Mouse (Mus musculus) mouse trophoblast stem cell (cell line): Measurements from ENCODE around the gene Ssbp3.

Experiments used
- in situ Hi-C, 2 experiments: fragments of 300-500 bp; cut with MseI, MboI; formaldehyde crosslinking; loops; 2 replicates in 1 of 2; 3 replicates in 1 of 2; pipeline ENCODE4 v1.15.1; 2025

The Ssbp3 gene

DNA sequence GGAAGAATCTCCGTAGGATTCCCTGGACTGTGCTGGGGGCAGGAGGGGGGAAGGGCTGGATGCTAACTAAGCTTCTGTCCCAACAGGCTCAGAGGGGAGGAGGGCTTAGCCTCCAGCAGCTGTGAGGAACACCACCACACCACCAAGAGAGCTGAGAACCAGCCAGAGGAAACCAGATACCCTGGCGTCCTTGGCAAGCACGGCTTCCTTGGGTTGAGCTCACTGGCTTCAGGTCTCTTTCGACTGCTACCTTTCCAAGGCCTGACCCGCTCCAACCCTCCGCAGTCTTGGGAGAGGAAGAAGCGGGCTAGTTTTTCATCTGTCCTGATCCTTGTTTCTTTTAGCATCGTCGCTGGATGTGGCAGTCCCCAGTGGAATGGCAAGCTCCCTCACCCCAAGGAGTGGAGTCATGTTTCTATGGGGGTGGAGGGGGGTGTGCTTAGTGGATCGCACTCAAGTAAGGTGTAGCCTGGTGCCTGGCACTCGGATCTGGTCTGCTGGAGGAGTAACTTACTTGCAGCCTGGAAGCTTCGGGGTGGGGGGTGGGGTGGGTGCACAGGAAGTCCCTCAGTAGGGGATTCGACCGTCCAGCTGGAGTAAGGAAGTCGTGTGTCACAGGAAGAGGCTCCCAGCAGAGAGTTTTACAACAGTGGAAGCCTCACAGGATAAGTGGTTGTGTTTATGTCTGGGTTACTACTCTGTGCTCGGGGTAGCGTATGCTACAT lies 2.6 kb upstream of the Ssbp3 start:
- in situ Hi-C loops, result loop anchor here in 1 of 2 experiments (5.0 kb wide), 1 partner anchor 71 kb away; no protein-coding TSS in a partner anchor

DNA sequence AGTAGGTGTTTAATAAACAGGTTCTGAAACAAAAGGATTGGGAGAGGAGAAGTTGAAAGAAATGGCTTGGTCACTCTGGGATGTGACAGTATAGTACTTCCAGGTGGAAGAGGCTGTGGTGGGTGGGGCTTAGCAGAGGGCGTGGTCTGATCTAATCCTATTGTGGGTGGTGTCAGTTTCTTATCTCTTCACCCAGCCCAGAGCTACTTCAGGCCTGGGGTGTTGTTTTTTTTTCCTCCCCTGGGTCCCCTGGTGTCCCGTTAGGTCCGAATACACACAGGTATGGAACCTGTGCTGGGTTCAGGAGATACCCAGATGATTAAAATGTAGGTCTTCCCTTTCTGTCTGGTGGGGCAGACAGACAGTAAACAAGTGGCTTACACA lies 2.1 kb upstream of the Ssbp3 start:
- in situ Hi-C loops, result loop anchor here in 1 of 2 experiments (5.0 kb wide), 1 partner anchor 71 kb away; no protein-coding TSS in a partner anchor

- in situ Hi-C loops, result loop anchor here in 1 of 2 experiments (5.0 kb wide), 1 partner anchor 72 kb away; no protein-coding TSS in a partner anchor
Measured at GRCm38 (mm10) chr4:106908950-106909751, 1.4 kb upstream of the Ssbp3 start.

DNA sequence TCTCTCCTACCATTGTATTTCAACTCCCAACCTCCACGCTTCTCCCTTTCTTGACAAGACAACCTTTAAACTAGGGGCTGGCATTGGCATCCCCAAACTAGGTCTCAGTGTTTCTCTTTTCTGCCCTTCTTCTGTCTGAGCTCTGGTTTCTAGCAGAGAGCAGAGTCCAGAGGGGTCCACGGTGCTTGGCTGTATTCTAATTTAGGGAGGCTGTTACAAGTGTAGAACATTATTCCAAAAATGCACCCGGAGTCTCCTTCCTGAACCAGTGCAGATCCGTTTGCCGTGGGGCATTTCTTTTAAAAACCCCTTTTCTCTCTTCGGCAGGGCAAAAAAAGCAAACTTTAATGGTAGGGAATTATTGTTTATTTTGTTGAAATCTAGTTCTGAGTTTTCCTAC lies 704 bp upstream of the Ssbp3 start:
- in situ Hi-C loops, result loop anchor here in 1 of 2 experiments (5.0 kb wide), 1 partner anchor 72 kb away; no protein-coding TSS in a partner anchor

- in situ Hi-C loops, result no loop called here
Measured at GRCm38 (mm10) chr4:106911246-106911801, 823 bp downstream of the Ssbp3 start.

- in situ Hi-C loops, result no loop called here
Measured at GRCm38 (mm10) chr4:106911951-106912688, 1.6 kb downstream of the Ssbp3 start.

GRCm38 (mm10) chr4:106912689-106913041 lies 2.2 kb downstream of the Ssbp3 start:
- in situ Hi-C loops, result no loop called here

GRCm38 (mm10) chr4:106913411-106914049 lies 3.0 kb downstream of the Ssbp3 start:
- in situ Hi-C loops, result no loop called here

GRCm38 (mm10) chr4:106915265-106915664 lies 4.8 kb downstream of the Ssbp3 start:
- in situ Hi-C loops, result no loop called here

DNA sequence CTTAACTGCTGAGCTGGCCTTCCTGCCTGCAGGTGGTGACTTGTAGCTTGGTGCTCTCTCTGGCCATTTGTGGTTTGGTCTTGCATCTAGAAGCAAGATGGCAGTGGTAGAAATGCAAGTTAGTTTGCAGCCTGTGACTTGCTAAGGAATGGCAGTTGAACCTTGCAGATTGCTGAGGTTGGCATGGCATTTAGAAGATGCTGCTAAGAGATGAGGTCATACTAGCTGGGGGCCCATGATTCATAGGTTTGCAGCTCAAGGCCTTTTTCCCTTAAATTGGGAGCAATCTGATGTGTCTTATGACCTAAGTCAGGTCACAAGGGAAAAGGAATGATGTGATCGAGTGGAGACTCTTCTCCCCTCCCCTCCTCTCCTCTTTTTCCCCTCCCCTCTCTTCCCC lies 7.8 kb downstream of the Ssbp3 start:
- in situ Hi-C loops, result no loop called here

DNA sequence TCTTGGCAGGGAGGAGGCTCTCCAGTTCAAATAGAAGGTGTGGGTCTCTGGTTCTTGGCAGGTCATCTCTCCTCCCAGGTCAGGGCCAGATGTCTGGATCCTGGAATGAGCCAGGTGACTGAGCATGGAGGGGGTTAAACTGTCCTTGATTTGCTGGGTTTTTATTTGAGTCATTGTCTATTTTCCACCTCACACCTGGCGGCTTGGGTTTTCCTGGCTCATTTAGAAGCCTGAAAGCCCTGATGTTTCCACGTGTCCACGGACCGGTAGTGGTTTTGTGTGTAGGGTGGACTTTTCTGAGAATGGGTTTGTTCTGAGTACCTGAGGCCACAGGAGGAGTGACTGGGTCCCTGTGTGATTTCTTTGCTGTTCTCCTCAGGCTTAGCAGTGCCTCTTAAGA lies 9.6 kb downstream of the Ssbp3 start:
- in situ Hi-C loops, result no loop called here

DNA sequence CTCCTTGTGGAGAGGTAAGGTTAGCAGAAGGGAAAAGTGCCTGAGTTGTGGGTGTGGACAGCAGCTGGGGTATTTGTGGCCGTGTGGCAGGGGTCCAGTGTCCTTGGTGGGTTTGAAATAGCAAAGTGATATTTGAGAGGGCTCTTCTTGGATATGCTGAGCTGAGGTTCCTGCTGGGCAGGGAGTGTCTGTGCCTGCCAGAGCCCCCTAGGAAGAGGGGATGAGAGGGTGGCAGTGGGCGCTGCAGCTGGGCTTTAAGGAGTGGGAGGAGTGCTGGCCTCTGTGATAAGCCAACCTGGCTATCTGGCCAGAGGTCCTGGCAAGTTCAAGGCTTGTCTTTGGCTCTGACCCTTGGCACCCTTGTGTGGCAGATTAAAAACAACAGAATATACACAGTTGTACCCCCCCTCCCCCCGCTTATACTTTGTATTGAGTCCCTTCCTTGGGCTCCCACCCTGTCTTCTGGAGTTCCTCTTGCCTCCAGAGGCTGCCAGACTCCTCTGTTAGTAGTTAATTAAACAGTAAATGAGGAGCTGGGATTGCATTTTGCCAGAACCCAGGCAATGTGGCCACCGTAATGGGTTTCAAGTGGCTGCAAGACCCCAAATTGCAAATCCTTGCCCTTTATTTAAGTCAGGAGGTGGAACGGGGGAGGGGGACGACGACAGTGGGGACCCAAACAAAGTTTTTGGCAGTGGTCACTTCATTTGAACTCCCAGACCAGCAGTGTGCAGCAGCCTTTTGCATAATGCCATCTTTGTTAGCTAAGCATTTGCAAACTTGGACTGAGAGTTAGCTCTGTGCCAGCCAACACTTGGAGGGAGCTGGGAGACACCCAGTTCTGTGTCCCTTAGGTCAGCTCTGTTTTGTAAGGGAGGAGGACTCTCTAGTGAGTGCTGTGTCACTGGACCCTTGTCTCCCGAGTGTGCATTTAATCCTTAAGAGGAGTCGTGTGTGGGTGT lies 11.2 kb downstream of the Ssbp3 start:
- in situ Hi-C loops, result no loop called here

- in situ Hi-C loops, result no loop called here
Measured at GRCm38 (mm10) chr4:106922919-106923318, 12.4 kb downstream of the Ssbp3 start.

GRCm38 (mm10) chr4:106924175-106924574 lies 13.7 kb downstream of the Ssbp3 start:
- in situ Hi-C loops, result no loop called here

DNA sequence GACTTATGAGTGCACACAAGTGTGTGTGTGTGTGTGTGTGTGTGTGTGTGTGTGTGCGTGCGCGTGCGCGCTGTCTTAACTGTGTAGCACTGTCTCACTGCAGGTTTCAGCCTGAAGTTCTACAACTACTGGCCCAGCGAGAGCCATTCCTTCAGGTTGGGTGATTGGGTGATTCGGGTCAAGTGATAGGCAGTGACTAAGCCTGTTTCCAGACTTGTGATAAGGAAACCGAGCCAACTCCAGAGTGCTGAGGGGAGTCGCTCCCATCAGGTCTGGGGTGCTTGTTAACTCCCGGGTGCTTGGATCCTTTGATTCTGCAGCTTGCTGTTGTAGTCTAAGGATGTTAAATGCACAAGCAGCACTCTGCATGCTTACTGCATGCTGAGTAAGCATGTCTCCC lies 14.4 kb downstream of the Ssbp3 start:
- in situ Hi-C loops, result loop anchor here in 1 of 2 experiments (5.0 kb wide), 1 partner anchor 67 kb away; no protein-coding TSS in a partner anchor

DNA sequence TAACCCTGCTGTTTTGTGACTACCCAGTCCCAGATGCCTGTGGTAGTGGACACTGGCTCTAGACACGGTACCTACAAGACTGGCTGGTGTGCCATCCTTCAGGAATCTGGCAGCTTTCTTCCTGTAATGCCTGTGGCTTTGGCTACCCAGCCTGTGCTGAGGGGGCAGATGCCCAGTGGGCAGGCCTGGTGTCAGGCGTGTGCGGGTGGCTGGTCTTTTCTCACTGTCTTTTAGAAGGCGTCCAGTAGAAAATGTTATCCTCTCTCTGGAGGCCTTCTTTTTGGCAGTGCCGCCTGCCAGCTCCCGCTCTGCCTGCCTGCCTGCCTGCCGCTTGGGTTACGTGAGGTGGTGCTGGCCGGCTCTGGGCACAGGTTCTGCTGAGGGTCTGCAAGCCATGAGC lies 15.9 kb downstream of the Ssbp3 start:
- in situ Hi-C loops, result loop anchor here in 1 of 2 experiments (5.0 kb wide), 1 partner anchor 66 kb away; no protein-coding TSS in a partner anchor

DNA sequence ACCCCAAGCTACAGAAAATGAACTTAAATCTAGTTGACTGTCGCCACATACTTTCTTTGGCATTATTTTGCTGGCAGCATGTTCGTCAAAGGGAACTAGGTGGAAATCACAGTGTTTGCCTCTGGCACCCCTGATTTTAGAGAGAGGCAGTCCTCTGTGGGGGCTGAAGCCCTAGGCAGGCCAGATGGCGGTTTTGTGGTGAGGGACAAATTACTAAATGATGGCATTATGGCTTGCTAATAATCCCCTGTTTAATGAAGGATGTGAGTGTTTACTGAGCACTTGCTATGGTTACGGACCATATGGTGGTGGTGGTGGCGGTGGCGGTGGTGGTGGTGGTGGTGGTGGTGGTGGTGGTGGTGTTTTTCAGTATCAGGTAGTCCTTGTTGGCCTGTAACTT lies 16.5 kb downstream of the Ssbp3 start:
- in situ Hi-C loops, result loop anchor here in 1 of 2 experiments (5.0 kb wide), 1 partner anchor 65 kb away; no protein-coding TSS in a partner anchor

- in situ Hi-C loops, result loop anchor here in 1 of 2 experiments (5.0 kb wide), 1 partner anchor 63 kb away; no protein-coding TSS in a partner anchor
Measured at GRCm38 (mm10) chr4:106928961-106929360, 18.5 kb downstream of the Ssbp3 start.

- in situ Hi-C loops, result no loop called here
Measured at GRCm38 (mm10) chr4:106932583-106932982, 22.1 kb downstream of the Ssbp3 start.
